Mouse (Mus musculus) kidney, postnatal 0 days (tissue): ENCODE data around the gene Foxo4. TPM values are rescaled to one million over a fixed set of nuclear protein-coding genes. Genes with fewer than 3 reads are reported as not detected.

ENCODE experiments used
- ATAC-seq: fragments of 200-750 bp; cut with Nextera tagmentation; replicated peaks from 2 replicates; pipeline ENCODE4 v1.8.0; 2017; ENCODE audit warnings: low read depth, moderate number of reproducible peaks, moderate TSS enrichment, moderate library complexity; ENCODE audit not compliant: low FRiP score
- DNase-seq: peaks from one replicate; pipeline ENCODE4 v3.0.0-alpha.2; 2016; ENCODE audit warnings: low spot score
- H3K27ac ChIP-seq: fragments of 300-500 bp; sonication (generic); 2 replicates; pipeline ENCODE4 v1.5.1; 2014; ENCODE audit warnings: mild to moderate bottlenecking
- H3K27me3 ChIP-seq: fragments of 300-500 bp; sonication (generic); 2 replicates; pipeline ENCODE4 v1.6.1; 2014; ENCODE audit warnings: low read length, mixed read lengths; ENCODE audit not compliant: insufficient read depth
- H3K36me3 ChIP-seq: fragments of 300-500 bp; sonication (generic); 2 replicates; pipeline ENCODE4 v1.6.1; 2014; ENCODE audit warnings: low read length, mixed read lengths; ENCODE audit not compliant: insufficient read depth
- H3K4me1 ChIP-seq: fragments of 300-500 bp; sonication (generic); replicated peaks from 2 replicates; pipeline ENCODE4 v1.6.1; 2014; ENCODE audit warnings: antibody characterized with exemption, low read length, mixed read lengths; ENCODE audit not compliant: insufficient read depth
- H3K4me2 ChIP-seq: fragments of 300-500 bp; sonication (generic); 2 replicates; pipeline ENCODE4 v1.6.1; 2014; ENCODE audit warnings: mild to moderate bottlenecking, low read length, moderate library complexity, mixed read lengths
- H3K4me3 ChIP-seq: fragments of 300-500 bp; sonication (generic); replicated peaks from 2 replicates; pipeline ENCODE4 v1.5.1; 2014; ENCODE audit warnings: low read depth, low read length
- H3K9ac ChIP-seq: fragments of 300-500 bp; sonication (generic); 2 replicates; pipeline ENCODE4 v1.6.1; 2014; ENCODE audit warnings: low read depth, low read length
- H3K9me3 ChIP-seq: fragments of 300-500 bp; sonication (generic); replicated peaks from 2 replicates; pipeline ENCODE4 v1.6.1; 2016; ENCODE audit warnings: low read length, inconsistent platforms, mixed read lengths
- CTCF ChIP-seq: IDR thresholded peaks from 2 replicates; pipeline ENCODE4 v1.5.1; 2016; ENCODE audit warnings: antibody characterized with exemption, low read depth, mild to moderate bottlenecking, moderate library complexity
- WGBS: fragments of 180-500 bp; shearing (Covaris S2); extraction: QIAGEN DNeasy Blood & Tissue Kit; methylation state at CpG from one replicate; pipeline ENCODE4 v1.1.7; 2014; 5-methylcytosine and 5-hydroxymethylcytosine counted together
- polyA plus RNA-seq: library from polyadenylated mRNA; unstranded; fragments of >200 nt; fragmentation: Nextera tagmentation; extraction: Ambion mirVana; gene quantifications from 2 replicates; pipeline ENCODE4 v1.2.1, GENCODE M21; 2015

The Foxo4 gene
- polyA plus RNA-seq, 1 experiment from 2014 or later: 2.8 TPM

DNA sequence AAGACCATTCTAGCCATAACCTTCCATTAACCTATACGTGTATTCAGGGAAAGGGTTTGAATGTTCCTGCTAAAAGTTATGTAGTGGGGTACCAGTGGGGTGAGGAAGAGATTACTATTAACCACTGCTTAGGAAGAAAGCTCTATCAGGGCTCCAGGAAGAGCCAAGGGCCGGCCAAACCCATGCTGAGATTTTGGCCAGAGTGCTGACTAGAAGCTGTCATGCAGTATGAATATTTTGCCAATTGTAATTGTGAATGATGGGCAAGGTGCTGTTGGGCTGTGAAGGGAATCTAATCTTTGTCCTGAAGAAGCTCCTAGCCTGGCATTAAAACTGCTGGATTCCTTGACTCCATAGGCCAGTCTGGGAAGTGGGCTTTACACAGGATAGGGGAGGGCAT, 50.3 kb downstream of the Foxo4 start:
- H3K27me3 ChIP-seq: no peaks in the 10 kb centered on the region
- no peak for TF ChIP-seq CTCF
- H3K36me3 ChIP-seq: no peaks in the 10 kb centered on the region
- H3K9ac ChIP-seq: no peak overlapping the region
- no peak overlapping the region for H3K4me3 ChIP-seq
- WGBS: 55% methylated on average over 2 of the region's 2 CpGs
- H3K4me1 ChIP-seq: no peaks in the 10 kb centered on the region
- no peak for DNase-seq
- no peaks in the 10 kb centered on the region for H3K9me3 ChIP-seq
- no peak overlapping the region for H3K4me2 ChIP-seq
- no peak overlapping the region for H3K27ac ChIP-seq
- ATAC-seq: no peak

GRCm38 (mm10) chrX:101309299-101309698, 55.0 kb downstream of the Foxo4 start:
- DNase-seq (no peak), ATAC-seq (no peak)
- Histone ChIP-seq H3K4me1 (no peaks in the 10 kb centered on the region), H3K4me2 (no peak overlapping the region), H3K9me3 (no peaks in the 10 kb centered on the region), H3K4me3 (no peak overlapping the region), H3K27ac (no peak overlapping the region), H3K27me3 (no peaks in the 10 kb centered on the region), H3K9ac (no peak overlapping the region), H3K36me3 (no peaks in the 10 kb centered on the region)
- WGBS: 73% methylated on average over 5 of the region's 5 CpGs
- TF ChIP-seq CTCF: no peak

Other genes with a start within 250 kb of the Foxo4 start
- not detected in 2 replicates for gene Tex11, start 194.9 kb upstream of the Foxo4 start, polyA plus RNA-seq
- gene Slc7a3, start 168.5 kb upstream of the Foxo4 start, polyA plus RNA-seq: 1.6 TPM in 2 replicates
- 46.7 and 48.8 TPM in 2 replicates for gene Snx12, start 32.0 kb upstream of the Foxo4 start, polyA plus RNA-seq
- not detected in 2 replicates for gene Gm614, start 9.5 kb downstream of the Foxo4 start, polyA plus RNA-seq
- gene Il2rg, start 13.7 kb downstream of the Foxo4 start, polyA plus RNA-seq: 18.7 and 20.0 TPM in 2 replicates
- gene Gm20489, start 14.5 kb downstream of the Foxo4 start, polyA plus RNA-seq: not detected in 2 replicates
- gene Med12, start 19.5 kb downstream of the Foxo4 start, polyA plus RNA-seq: 19.8 and 21.1 TPM in 2 replicates
- gene Nlgn3, start 44.6 kb downstream of the Foxo4 start, polyA plus RNA-seq: 1.7 and 2.8 TPM in 2 replicates
- gene Gjb1, start 121.8 kb downstream of the Foxo4 start, polyA plus RNA-seq: 49.8 and 52.9 TPM in 2 replicates
- 16.9 and 19.1 TPM in 2 replicates for gene Zmym3, start 166.3 kb downstream of the Foxo4 start, polyA plus RNA-seq
- 265 and 282 TPM in 2 replicates for gene Nono, start 174.8 kb downstream of the Foxo4 start, polyA plus RNA-seq
- 0.34 and 0.79 TPM in 2 replicates for gene Itgb1bp2, start 194.6 kb downstream of the Foxo4 start, polyA plus RNA-seq